Mouse (Mus musculus) heart, adult 9 months (tissue): Measurements from ENCODE around the gene 1110051M20Rik.

Source experiments
- DNase-seq, 2 experiments: peaks; one replicate each; pipeline ENCODE4 v3.0.0; 2022; ENCODE audit warnings: low spot score in 2 of 2

Gene 1110051M20Rik

GRCm38 (mm10) chr2:91457656-91458251 lies 13.2 kb upstream of the 1110051M20Rik start:
- DNase-seq = no peak

- peak; percentile 57 to 59 for DNase-seq
Measured at GRCm38 (mm10) chr2:91457259-91457655, 12.8 kb upstream of the 1110051M20Rik start, which contains the start of gene Lrp4. Gene Lrp4, plus strand, starts transcription at chr2:91457511.

- DNase-seq = no peak
Measured at GRCm38 (mm10) chr2:91456491-91457100, 12.1 kb upstream of the 1110051M20Rik start.

GRCm38 (mm10) chr2:91455826-91456225 lies 11.3 kb upstream of the 1110051M20Rik start:
- peak; percentile 33 to 40 for DNase-seq

GRCm38 (mm10) chr2:91454434-91454833 lies 9.9 kb upstream of the 1110051M20Rik start:
- DNase-seq = no peak

GRCm38 (mm10) chr2:91453231-91454075 lies 8.9 kb upstream of the 1110051M20Rik start:
- no peak for DNase-seq

GRCm38 (mm10) chr2:91452658-91453057 lies 8.2 kb upstream of the 1110051M20Rik start:
- DNase-seq = no peak

- DNase-seq = no peak
Measured at GRCm38 (mm10) chr2:91450316-91450715, 5.8 kb upstream of the 1110051M20Rik start.

- no peak for DNase-seq
Measured at GRCm38 (mm10) chr2:91449662-91450061, 5.2 kb upstream of the 1110051M20Rik start.

GRCm38 (mm10) chr2:91442241-91442640 lies 2.3 kb downstream of the 1110051M20Rik start:
- no peak for DNase-seq

GRCm38 (mm10) chr2:91441715-91442114 lies 2.8 kb downstream of the 1110051M20Rik start:
- DNase-seq = no peak

- DNase-seq = no peak
Measured at GRCm38 (mm10) chr2:91440686-91441085, 3.8 kb downstream of the 1110051M20Rik start.

GRCm38 (mm10) chr2:91439876-91440275 lies 4.6 kb downstream of the 1110051M20Rik start:
- DNase-seq = no peak

- no peak for DNase-seq
Measured at GRCm38 (mm10) chr2:91439271-91439670, 5.2 kb downstream of the 1110051M20Rik start.

- DNase-seq = no peak
Measured at GRCm38 (mm10) chr2:91437116-91437815, 7.2 kb downstream of the 1110051M20Rik start.

GRCm38 (mm10) chr2:91436713-91437112 lies 7.8 kb downstream of the 1110051M20Rik start:
- no peak for DNase-seq

GRCm38 (mm10) chr2:91430600-91430919 lies 13.9 kb downstream of the 1110051M20Rik start:
- DNase-seq = no peak

- no peak for DNase-seq
Measured at GRCm38 (mm10) chr2:91429915-91430599, 14.4 kb downstream of the 1110051M20Rik start.

GRCm38 (mm10) chr2:91429146-91429545 lies 15.4 kb downstream of the 1110051M20Rik start:
- DNase-seq = no peak

GRCm38 (mm10) chr2:91426321-91426720 lies 18.2 kb downstream of the 1110051M20Rik start:
- no peak for DNase-seq

GRCm38 (mm10) chr2:91424061-91424720 lies 20.3 kb downstream of the 1110051M20Rik start:
- DNase-seq = no peak
